Mouse (Mus musculus) heart, embryonic 13.5 days (tissue): Measurements from ENCODE around the gene Kdelr2. TPM values are rescaled to one million over a fixed set of nuclear protein-coding genes. Genes with fewer than 3 reads are reported as not detected.
A peak's percentile ranks its signal among the peaks of the same experiment; 100 is the strongest.
"Not testable (repeated sequence)": the region's sequence is repeated elsewhere in the genome, so short reads cannot be mapped to it uniquely, and the experiment has no call there.

Experiments
- ATAC-seq: fragments of 200-750 bp; cut with Nextera tagmentation; 2 replicates; pipeline ENCODE4 v1.8.0; 2017; ENCODE audit warnings: moderate TSS enrichment; ENCODE audit not compliant: insufficient number of reproducible peaks, low FRiP score, low TSS enrichment; ENCODE audit errors: extremely low read depth
- H3K27ac ChIP-seq: fragments of 300-500 bp; sonication (generic); replicated peaks from 2 replicates; pipeline ENCODE4 v1.5.1; 2015; ENCODE audit warnings: moderate library complexity, mild to moderate bottlenecking, inconsistent platforms
- H3K27me3 ChIP-seq: fragments of 300-500 bp; sonication (generic); replicated peaks from 2 replicates; pipeline ENCODE4 v1.6.1; 2015; ENCODE audit warnings: mild to moderate bottlenecking, inconsistent platforms
- H3K36me3 ChIP-seq: fragments of 300-500 bp; sonication (generic); 2 replicates; pipeline ENCODE4 v1.6.1; 2015; ENCODE audit warnings: mild to moderate bottlenecking, inconsistent platforms
- H3K4me1 ChIP-seq: fragments of 300-500 bp; sonication (generic); 2 replicates; pipeline ENCODE4 v1.6.1; 2015; ENCODE audit warnings: inconsistent platforms
- H3K4me2 ChIP-seq: fragments of 300-500 bp; sonication (generic); 2 replicates; pipeline ENCODE4 v1.6.1; 2015; ENCODE audit warnings: inconsistent platforms, mild to moderate bottlenecking, moderate library complexity
- H3K4me3 ChIP-seq: fragments of 300-500 bp; sonication (generic); 2 replicates; pipeline ENCODE4 v1.5.1; 2015; ENCODE audit warnings: moderate library complexity, mild to moderate bottlenecking, inconsistent platforms
- H3K9ac ChIP-seq: fragments of 300-500 bp; sonication (generic); 2 replicates; pipeline ENCODE4 v1.6.1; 2015; ENCODE audit warnings: inconsistent platforms, mild to moderate bottlenecking, moderate library complexity
- H3K9me3 ChIP-seq: fragments of 300-500 bp; sonication (generic); 2 replicates; pipeline ENCODE4 v1.6.1; 2016; ENCODE audit warnings: inconsistent platforms
- WGBS: fragments of 180-500 bp; shearing (Covaris S2); methylation state at CpG from one replicate; pipeline ENCODE4 v1.1.7; 2015; ENCODE audit warnings: mixed read lengths; 5-methylcytosine and 5-hydroxymethylcytosine counted together
- polyA plus RNA-seq: library from polyadenylated mRNA; unstranded; fragments of >200 nt; fragmentation: Nextera tagmentation; extraction: Ambion mirVana; gene quantifications from 2 replicates; pipeline ENCODE4 v1.2.1, GENCODE M21; 2015

The Kdelr2 gene
- polyA plus RNA-seq, 1 experiment from 2014 or later, result 258 TPM

DNA sequence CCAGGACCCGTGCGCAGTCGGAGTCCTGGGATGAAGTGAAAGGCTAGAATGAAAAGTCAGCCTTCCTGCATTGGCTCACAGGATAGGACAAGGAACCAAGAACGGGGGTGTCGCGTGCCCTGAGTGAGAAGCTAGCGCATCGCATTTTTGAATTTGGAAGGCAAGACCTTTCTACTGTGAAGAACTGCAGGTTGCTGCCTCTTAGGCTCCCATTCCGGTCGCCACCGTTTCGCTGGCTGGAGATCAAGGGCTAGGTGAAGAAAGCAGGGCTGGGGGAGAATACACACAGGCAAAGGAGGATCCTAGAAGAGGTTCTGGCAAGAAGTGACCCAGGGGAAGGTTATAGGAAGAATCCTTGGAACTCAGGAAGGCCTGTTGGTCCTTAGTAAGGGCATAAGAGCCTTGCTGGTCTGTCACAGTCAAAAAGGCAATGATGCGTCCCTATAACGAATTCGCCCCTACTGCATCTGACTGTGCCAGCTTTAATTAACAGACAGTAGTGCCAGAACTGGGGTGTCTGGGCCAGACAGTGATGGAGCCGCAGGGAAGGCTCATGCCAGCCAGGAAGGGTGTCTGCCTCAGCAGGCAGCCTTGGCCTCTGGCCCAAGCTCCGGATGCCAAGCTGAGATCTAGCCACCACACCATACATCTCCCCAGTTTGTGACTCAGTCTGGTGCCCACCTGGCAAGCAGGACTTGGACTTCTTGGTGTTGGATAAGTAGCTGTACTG, 33.1 kb upstream of the Kdelr2 start:
- H3K4me2 ChIP-seq, result peak overlapping the region; percentile 61; the same call in 1 of the 2 replicates
- no peak for ATAC-seq
- H3K9ac ChIP-seq, result no peak overlapping the region
- peaks cover 94% of the 10 kb centered on the region for H3K27me3 ChIP-seq
- no peak overlapping the region for H3K27ac ChIP-seq
- WGBS, result 28% methylated on average over 17 of the region's 17 CpGs
- no peaks in the 10 kb centered on the region for H3K9me3 ChIP-seq
- H3K4me1 ChIP-seq, result peaks cover 18% of the 10 kb centered on the region
- H3K36me3 ChIP-seq, result no peaks in the 10 kb centered on the region
- H3K4me3 ChIP-seq, result peak overlapping the region; percentile 37

DNA sequence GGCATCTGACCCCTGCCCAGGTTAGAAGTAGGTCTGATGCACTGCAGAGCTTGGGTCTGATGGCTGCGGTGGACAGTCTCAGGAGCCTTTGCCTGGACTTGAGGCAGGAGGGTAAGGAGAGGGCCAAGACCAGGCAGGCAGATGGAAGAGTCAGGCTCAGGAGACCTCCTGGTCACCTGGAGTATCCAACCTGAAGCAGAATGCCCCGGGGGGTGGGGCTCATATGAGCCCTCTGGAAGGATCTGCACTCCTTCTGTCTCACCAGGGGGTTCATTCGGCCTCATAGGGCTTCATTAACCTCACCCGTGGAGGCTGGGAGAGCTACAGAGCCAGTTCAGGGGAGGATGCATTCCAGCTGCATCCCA, 32.5 kb upstream of the Kdelr2 start:
- no peak overlapping the region for H3K4me3 ChIP-seq
- ATAC-seq, result no peak
- H3K27ac ChIP-seq, result no peak overlapping the region
- peaks cover 92% of the 10 kb centered on the region for H3K27me3 ChIP-seq
- H3K4me2 ChIP-seq, result no peak overlapping the region
- H3K4me1 ChIP-seq, result peaks cover 18% of the 10 kb centered on the region
- H3K9me3 ChIP-seq, result peaks cover under 1% of the 10 kb centered on the region; the same call in 1 of the 2 replicates
- 44% methylated on average over 4 of the region's 4 CpGs for WGBS
- no peak overlapping the region for H3K9ac ChIP-seq
- no peaks in the 10 kb centered on the region for H3K36me3 ChIP-seq

GRCm38 (mm10) chr5:143372818-143373217, 30.8 kb upstream of the Kdelr2 start:
- Histone ChIP-seq H3K9ac (peak overlapping the region; percentile 67), H3K4me2 (peak overlapping the region; percentile 74), H3K27me3 (peaks cover 85% of the 10 kb centered on the region), H3K4me3 (peak overlapping the region; percentile 48), H3K9me3 (peaks cover 3% of the 10 kb centered on the region; the same call in 1 of the 2 replicates), H3K27ac (no peak overlapping the region), H3K36me3 (no peaks in the 10 kb centered on the region), H3K4me1 (peaks cover 18% of the 10 kb centered on the region)
- ATAC-seq, result no peak
- 1% methylated on average over 35 of the region's 35 CpGs for WGBS

GRCm38 (mm10) chr5:143375242-143375641, 28.4 kb upstream of the Kdelr2 start:
- Histone ChIP-seq H3K9me3 (peaks cover 3% of the 10 kb centered on the region; the same call in 1 of the 2 replicates), H3K27ac (no peak overlapping the region), H3K36me3 (no peaks in the 10 kb centered on the region), H3K4me3 (peak overlapping the region; percentile 38), H3K4me1 (peaks cover 9% of the 10 kb centered on the region), H3K9ac (0 out of 2 replicates have a peak overlapping the region, but pooled peaks have one; percentile 40), H3K4me2 (peak overlapping the region; percentile 59), H3K27me3 (peaks cover 61% of the 10 kb centered on the region)
- ATAC-seq, result no peak
- WGBS, result 8% methylated on average over 21 of the region's 21 CpGs

- WGBS, result 81% methylated on average over 4 of the region's 4 CpGs
- H3K9ac ChIP-seq, result no peak overlapping the region
- H3K4me3 ChIP-seq, result no peak overlapping the region
- peaks cover 61% of the 10 kb centered on the region for H3K27me3 ChIP-seq
- ATAC-seq, result no peak
- peaks cover 3% of the 10 kb centered on the region; the same call in 1 of the 2 replicates for H3K9me3 ChIP-seq
- H3K4me1 ChIP-seq, result peaks cover 8% of the 10 kb centered on the region; the same call in 1 of the 2 replicates
- no peaks in the 10 kb centered on the region for H3K36me3 ChIP-seq
- no peak overlapping the region for H3K4me2 ChIP-seq
- no peak overlapping the region for H3K27ac ChIP-seq
Observed at GRCm38 (mm10) chr5:143376156-143376555, 27.5 kb upstream of the Kdelr2 start.

DNA sequence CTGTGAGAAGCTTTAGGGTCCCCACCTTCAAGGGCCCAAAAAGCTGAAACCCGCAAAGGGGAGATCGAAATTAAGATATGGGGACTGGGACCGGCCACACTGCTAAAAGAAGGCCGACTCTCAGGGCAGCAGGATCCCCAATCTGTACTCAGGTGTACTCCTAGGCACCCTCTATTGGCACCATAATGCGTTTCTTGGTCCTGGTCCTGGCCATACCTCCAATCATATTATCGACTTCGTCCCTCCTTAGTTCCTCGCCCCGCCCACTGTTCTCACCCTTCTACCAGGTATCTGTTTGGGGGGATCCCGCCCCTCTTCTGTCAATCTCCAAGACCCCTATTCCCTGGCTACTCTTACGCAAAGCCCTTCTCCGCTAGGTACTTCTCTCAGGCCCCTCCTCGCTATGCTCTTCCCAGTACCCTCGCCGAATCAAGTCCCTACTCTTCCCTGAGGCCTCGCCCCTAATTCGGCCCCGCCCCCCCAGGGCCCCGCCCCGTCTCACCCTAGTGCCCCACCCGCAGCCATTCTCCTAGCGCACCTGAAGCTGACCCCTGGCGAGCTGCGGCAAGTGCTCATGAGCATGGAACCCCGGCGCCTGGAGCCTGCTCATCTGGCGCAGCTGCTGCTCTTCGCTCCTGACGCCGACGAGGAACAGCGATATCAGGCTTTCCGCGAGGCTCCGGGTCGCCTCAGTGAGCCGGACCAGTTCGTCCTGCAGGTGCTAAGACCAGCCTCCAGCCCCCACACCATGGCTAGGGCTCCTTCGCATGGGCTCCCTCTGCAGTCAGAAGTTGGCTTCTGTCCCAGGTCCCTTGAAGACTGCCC, 16.6 kb upstream of the Kdelr2 start:
- Histone ChIP-seq H3K4me2 (peak overlapping the region; percentile 74), H3K27me3 (peaks cover 60% of the 10 kb centered on the region), H3K4me3 (peak overlapping the region; percentile 47), H3K4me1 (peaks cover 10% of the 10 kb centered on the region), H3K9ac (peak overlapping the region; percentile 64; the same call in 1 of the 2 replicates), H3K9me3 (no peaks in the 10 kb centered on the region), H3K36me3 (no peaks in the 10 kb centered on the region), H3K27ac (no peak overlapping the region)
- no peak; the same call in 1 of the 2 replicates for ATAC-seq
- 7% methylated on average over 39 of the region's 39 CpGs for WGBS

DNA sequence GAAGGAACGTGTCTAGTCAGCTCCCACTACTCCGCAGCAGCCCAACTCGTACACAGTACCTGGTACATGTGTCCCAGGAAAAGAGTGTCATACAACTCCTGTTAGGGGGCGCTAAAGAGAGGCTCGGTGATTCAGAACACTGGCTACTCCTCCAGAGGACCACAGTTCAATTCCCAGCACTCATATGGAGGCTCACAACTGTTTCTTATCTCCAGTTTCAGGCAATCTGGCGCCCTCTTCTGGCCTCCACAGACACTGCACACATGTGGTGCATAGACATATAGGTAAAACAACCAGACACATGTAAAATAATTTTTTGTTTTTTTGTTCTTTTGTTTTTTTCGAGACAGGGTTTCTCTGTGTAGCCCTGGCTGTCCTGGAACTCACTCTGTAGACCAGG, 9.5 kb upstream of the Kdelr2 start:
- Histone ChIP-seq H3K9me3 (no peaks in the 10 kb centered on the region), H3K27me3 (0 out of 2 replicates have a peak, but pooled peaks cover 8% of the 10 kb centered on the region), H3K9ac (no peak overlapping the region), H3K4me1 (no peaks in the 10 kb centered on the region), H3K27ac (no peak overlapping the region), H3K4me2 (no peak overlapping the region), H3K36me3 (peaks cover 5% of the 10 kb centered on the region), H3K4me3 (no peak overlapping the region)
- ATAC-seq, result no peak
- 82% methylated on average over 7 of the region's 7 CpGs for WGBS

DNA sequence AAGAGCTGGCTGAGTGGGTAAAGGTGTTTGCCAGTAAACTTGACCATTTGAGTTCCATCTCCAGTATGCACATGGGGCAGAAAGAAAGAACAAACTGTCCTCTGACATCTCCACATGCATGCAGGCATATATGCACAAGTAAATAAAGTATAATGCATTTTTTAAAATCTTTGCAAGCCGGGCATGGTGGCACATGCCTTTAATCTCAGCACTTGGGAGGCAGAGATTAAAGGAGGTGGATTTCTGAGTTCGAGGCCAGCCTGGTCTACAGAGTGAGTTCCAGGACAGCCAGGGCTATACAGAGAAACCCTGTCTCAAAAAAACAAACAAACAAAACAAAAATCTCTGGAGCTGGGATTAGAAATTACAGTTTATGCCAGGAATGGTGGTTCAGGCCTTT, 8.7 kb upstream of the Kdelr2 start:
- H3K4me1 ChIP-seq, H3K27ac ChIP-seq: not testable (repeated sequence)
- 81% methylated on average over 2 of the region's 2 CpGs for WGBS

DNA sequence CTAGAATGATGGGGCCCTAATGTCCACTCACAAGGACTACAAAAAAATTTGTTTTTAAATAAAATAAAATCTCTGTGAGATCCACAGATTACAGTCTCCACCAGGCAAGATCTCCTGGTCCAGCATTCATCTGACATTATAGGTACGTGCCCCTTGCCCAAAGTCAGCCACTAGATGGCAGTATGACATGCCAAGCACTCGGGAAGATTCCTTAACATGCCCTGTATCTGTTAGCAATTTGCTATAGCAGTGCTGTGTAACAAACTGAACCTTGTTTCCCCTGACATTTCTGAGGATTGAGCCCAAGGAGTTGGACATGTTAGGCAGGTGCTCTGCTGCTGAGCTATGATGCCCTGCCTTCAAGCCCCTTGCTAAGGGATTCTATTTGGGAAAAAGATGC, 8.0 kb upstream of the Kdelr2 start:
- 44% methylated on average over 2 of the region's 2 CpGs for WGBS

More for the DNA sequence above, 8.7 kb upstream of the Kdelr2 start:
- H3K4me2 ChIP-seq, H3K27me3 ChIP-seq, ATAC-seq, H3K36me3 ChIP-seq, H3K9ac ChIP-seq, H3K9me3 ChIP-seq, H3K4me3 ChIP-seq: not testable (repeated sequence)

GRCm38 (mm10) chr5:143400501-143400900, 3.1 kb upstream of the Kdelr2 start:
- Histone ChIP-seq H3K9me3 (no peaks in the 10 kb centered on the region), H3K4me2 (no peak overlapping the region)

More for the DNA sequence above, 8.0 kb upstream of the Kdelr2 start:
- H3K9me3 ChIP-seq, result no peaks in the 10 kb centered on the region
- H3K27me3 ChIP-seq, result 0 out of 2 replicates have a peak, but pooled peaks cover 4% of the 10 kb centered on the region
- H3K36me3 ChIP-seq, result peaks cover 5% of the 10 kb centered on the region
- H3K27ac ChIP-seq, result no peak overlapping the region
- no peak overlapping the region for H3K9ac ChIP-seq
- ATAC-seq, result no peak
- H3K4me2 ChIP-seq, result no peak overlapping the region
- H3K4me1 ChIP-seq, result no peaks in the 10 kb centered on the region
- no peak overlapping the region for H3K4me3 ChIP-seq

GRCm38 (mm10) chr5:143401556-143401955, 2.1 kb upstream of the Kdelr2 start:
- H3K4me3 ChIP-seq, result no peak overlapping the region
- no peak overlapping the region for H3K4me2 ChIP-seq
- H3K27ac ChIP-seq, result no peak overlapping the region
- H3K4me1 ChIP-seq, result peaks cover 40% of the 10 kb centered on the region
- H3K9me3 ChIP-seq, result no peaks in the 10 kb centered on the region
- ATAC-seq, result no peak
- no peaks in the 10 kb centered on the region for H3K27me3 ChIP-seq
- H3K36me3 ChIP-seq, result peaks cover 19% of the 10 kb centered on the region
- no peak overlapping the region for H3K9ac ChIP-seq
- 53% methylated on average over 2 of the region's 2 CpGs for WGBS

More at GRCm38 (mm10) chr5:143400501-143400900, 3.1 kb upstream of the Kdelr2 start:
- WGBS, result 84% methylated on average over 12 of the region's 12 CpGs
- no peaks in the 10 kb centered on the region for H3K27me3 ChIP-seq
- H3K27ac ChIP-seq, result no peak overlapping the region
- ATAC-seq, result no peak
- H3K36me3 ChIP-seq, result peaks cover 9% of the 10 kb centered on the region
- peaks cover 30% of the 10 kb centered on the region for H3K4me1 ChIP-seq
- H3K4me3 ChIP-seq, result no peak overlapping the region
- H3K9ac ChIP-seq, result no peak overlapping the region
